Mouse (Mus musculus) adrenal gland, adult 8-10 months (tissue): Measurements from ENCODE around the gene Gm8212. TPM values are rescaled to one million over a fixed set of nuclear protein-coding genes. Genes with fewer than 3 reads are reported as not detected.
"Not testable (repeated sequence)": the region's sequence is repeated elsewhere in the genome, so short reads cannot be mapped to it uniquely, and the experiment has no call there.

ENCODE experiments used
- DNase-seq: peaks from one replicate; pipeline ENCODE4 v3.0.0; 2022
- total RNA-seq, 4 experiments: library from RNA; stranded (reverse); gene quantifications; 2 replicates each; pipeline ENCODE4 v1.2.4; 2022

Gm8212 gene
- not detected for total RNA-seq

DNA sequence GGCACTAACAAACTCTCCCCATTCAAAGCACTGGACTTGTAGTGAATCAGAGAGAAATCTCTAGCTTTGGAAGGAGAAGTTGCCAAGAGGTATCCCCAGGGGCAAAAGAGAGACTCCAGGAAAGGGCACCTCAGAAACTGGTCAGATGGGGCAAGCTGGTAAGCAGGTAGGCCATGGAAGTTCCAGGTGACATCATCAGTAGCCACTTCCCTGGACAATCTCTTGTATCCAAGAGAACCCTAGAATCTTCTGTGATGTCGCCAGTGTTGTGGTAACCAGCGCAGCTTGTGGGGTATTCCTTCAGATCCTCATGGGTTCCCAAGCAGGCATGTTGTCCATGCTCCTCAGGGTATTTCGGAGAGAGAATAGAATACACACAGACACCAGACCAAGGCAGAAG, at the start of gene Gm8212:
Gene Gm8212, plus strand, starts transcription at position 301 of the 400 bp plus-strand sequence.
- DNase-seq = not testable (repeated sequence)

DNA sequence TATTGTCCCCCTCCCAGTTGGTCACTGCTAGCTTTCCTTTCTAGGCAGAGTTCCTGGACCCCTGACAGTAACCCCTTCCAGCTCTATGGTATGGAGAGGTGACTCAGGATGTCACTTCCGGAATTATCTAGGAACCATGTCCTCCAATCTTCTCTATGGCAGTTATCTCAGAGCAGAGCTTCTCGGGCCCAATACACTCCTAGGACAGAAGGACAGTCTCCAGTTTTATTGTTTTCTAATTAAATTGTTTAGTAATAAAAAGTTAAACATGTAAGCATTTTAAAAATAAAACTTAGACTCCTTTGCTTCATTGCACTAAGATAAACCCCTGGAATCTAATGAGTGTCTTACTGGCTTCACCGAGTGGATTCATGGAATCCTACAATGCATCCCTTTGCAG, 15.7 kb downstream of the Gm8212 start, which contains the start of gene 4930503E14Rik:
Gene 4930503E14Rik, minus strand, starts transcription at position 101 of the 400 bp plus-strand sequence.
- not testable (repeated sequence) for DNase-seq

DNA sequence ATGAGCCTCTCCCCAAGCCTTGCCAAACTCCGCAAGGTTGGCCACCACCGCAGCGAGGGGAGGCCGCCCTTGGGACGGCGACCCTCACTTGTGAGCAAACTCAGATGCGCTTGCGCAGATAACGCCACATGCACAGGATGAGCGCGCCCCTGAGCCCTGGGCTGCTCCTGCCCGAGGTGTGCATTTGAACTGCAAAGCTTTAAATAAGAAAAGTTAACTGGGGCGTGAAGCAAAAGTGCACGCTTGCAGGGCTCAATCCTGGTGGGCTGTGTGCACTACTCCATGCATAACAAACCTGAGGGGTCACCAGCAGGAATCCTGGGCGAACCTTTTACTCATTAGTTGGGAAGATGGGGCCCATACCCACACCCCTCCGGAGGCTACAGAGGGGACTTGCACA, 50.6 kb downstream of the Gm8212 start:
- DNase-seq = no peak

Other genes starting within 250 kb of the Gm8212 start
- gene Ang5, start 240.6 kb upstream of the Gm8212 start, total RNA-seq = not detected
- not detected for gene Ang6, start 195.4 kb upstream of the Gm8212 start, total RNA-seq
- gene Ear2, start 95.0 kb upstream of the Gm8212 start, total RNA-seq = 1 to 10 TPM; 1.2 to 4.0 (median 1.3) TPM
- gene Gm3327, start 73.8 kb upstream of the Gm8212 start, total RNA-seq = not detected
- gene 4930503E14Rik, start 15.6 kb downstream of the Gm8212 start, total RNA-seq = not detected
- gene Gm8220, start 87.9 kb downstream of the Gm8212 start, total RNA-seq = not detected
- not detected for gene Gm5930, start 140.9 kb downstream of the Gm8212 start, total RNA-seq
- gene Gm8229, start 167.7 kb downstream of the Gm8212 start, total RNA-seq = not detected
- not detected for gene Gm3371, start 213.0 kb downstream of the Gm8212 start, total RNA-seq
- gene Gm8232, start 236.0 kb downstream of the Gm8212 start, total RNA-seq = not detected